Mouse (Mus musculus) brain, embryonic 14.5 days (tissue): ENCODE results near the gene D330020A13Rik.

Experiments used
- CTCF ChIP-seq: fragments of 200-500 bp; IDR thresholded peaks from 2 replicates; pipeline ENCODE4 v1.5.1; 2012; ENCODE audit warnings: inconsistent platforms, mild to moderate bottlenecking, moderate library complexity, borderline replicate concordance; ENCODE audit not compliant: insufficient read depth, insufficient read length; ENCODE audit errors: extremely low read depth
- POLR2A ChIP-seq: fragments of 200-500 bp; IDR thresholded peaks from 2 replicates; pipeline ENCODE4 v1.6.1; 2012; ENCODE audit warnings: mild to moderate bottlenecking, inconsistent platforms, borderline replicate concordance; ENCODE audit not compliant: poor library complexity, insufficient read depth, insufficient read length, severe bottlenecking; ENCODE audit errors: extremely low read depth

DNA sequence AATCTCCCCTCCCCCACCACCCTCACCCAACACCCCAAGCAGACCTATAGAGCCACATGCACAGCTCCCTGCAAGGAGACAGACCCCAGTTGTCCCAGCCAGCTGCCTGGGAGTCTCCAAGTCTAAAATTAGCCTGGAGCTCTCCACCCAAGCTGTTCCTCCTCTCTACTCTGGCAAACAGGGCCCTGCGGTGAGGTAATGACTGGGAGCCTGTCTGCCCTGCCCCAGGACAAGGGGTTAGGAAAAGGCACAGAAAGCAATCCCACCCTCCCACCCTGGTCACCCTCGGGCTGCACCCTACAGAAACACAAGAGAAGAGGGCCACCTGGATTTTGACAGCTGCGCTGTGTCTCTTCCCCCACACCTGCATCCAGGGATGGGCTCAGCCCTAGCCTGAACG lies 19.3 kb upstream of the D330020A13Rik start:
- TF ChIP-seq CTCF (no peak), POLR2A (no peak)
